Mouse (Mus musculus): ENCODE data around the gene Bspry. TPM values are rescaled to one million over a fixed set of nuclear protein-coding genes. Genes with fewer than 3 reads are reported as not detected.

Gene Bspry
- polyA plus RNA-seq, 1 experiment from 2014 or later: 19.4 TPM

- Histone ChIP-seq H3K36me3 (ENCODE audit: control insufficient read depth, insufficient read depth, low read length) (peaks cover 11% of the 10 kb centered on the region; the same call in 1 of the 2 replicates), H3K9me3 (ENCODE audit: control insufficient read depth, low read depth, low read length) (no peaks in the 10 kb centered on the region), H3K4me1 (ENCODE audit: control insufficient read depth, insufficient read depth, low read length) (peaks cover 3% of the 10 kb centered on the region; the same call in 1 of the 2 replicates), H3K4me2 (replicated peaks; ENCODE audit: low read depth, low read length) (peak overlapping the region; percentile 58), H3K4me3 (ENCODE audit: low read depth, low read length) (peak overlapping the region; percentile 73), H3K27ac (ENCODE audit: low read length) (peak overlapping the region; percentile 86), H3K27me3 (ENCODE audit: control insufficient read depth, insufficient read depth, low read length) (no peaks in the 10 kb centered on the region), H3K9ac (replicated peaks; ENCODE audit: low read depth, low read length) (peak overlapping the region; percentile 60)
- peak; percentile 89 for ATAC-seq (ENCODE audit: insufficient number of reproducible peaks, insufficient read depth, low FRiP score, low read depth)
- 1% methylated on average over 38 of the region's 38 CpGs for WGBS
Measured at GRCm38 (mm10) chr4:62501964-62502732, 22.3 kb downstream of the Bspry start.

GRCm38 (mm10) chr4:62502969-62503368 lies 23.1 kb downstream of the Bspry start:
- WGBS: 57% methylated on average over 7 of the region's 7 CpGs
- H3K4me2 ChIP-seq (replicated peaks; ENCODE audit: low read depth, low read length): no peak overlapping the region

GRCm38 (mm10) chr4:62503374-62503970 lies 23.6 kb downstream of the Bspry start, which contains the start of gene Hdhd3:
Gene Hdhd3, minus strand, starts transcription at chr4:62503467.
- Histone ChIP-seq H3K4me2 (replicated peaks; ENCODE audit: low read depth, low read length) (peak within 1 kb of the TSS; percentile 58), H3K9ac (replicated peaks; ENCODE audit: low read depth, low read length) (no peak within 1 kb of the TSS), H3K4me1 (ENCODE audit: control insufficient read depth, insufficient read depth, low read length) (0 out of 2 replicates have a peak, but pooled peaks cover 3% of the 10 kb centered on the region), H3K27ac (ENCODE audit: low read length) (peak within 1 kb of the TSS; percentile 86), H3K4me3 (ENCODE audit: low read depth, low read length) (peak within 1 kb of the TSS; percentile 73), H3K9me3 (ENCODE audit: control insufficient read depth, low read depth, low read length) (no peaks in the 10 kb centered on the region), H3K36me3 (ENCODE audit: control insufficient read depth, insufficient read depth, low read length) (peaks cover 20% of the 10 kb centered on the region), H3K27me3 (ENCODE audit: control insufficient read depth, insufficient read depth, low read length) (no peaks in the 10 kb centered on the region)
- ATAC-seq (ENCODE audit: insufficient number of reproducible peaks, insufficient read depth, low FRiP score, low read depth): no peak
- 65% methylated on average over 3 of the region's 3 CpGs for WGBS

More at GRCm38 (mm10) chr4:62502969-62503368, 23.1 kb downstream of the Bspry start:
- Histone ChIP-seq H3K4me1 (ENCODE audit: control insufficient read depth, insufficient read depth, low read length) (0 out of 2 replicates have a peak, but pooled peaks cover 3% of the 10 kb centered on the region), H3K4me3 (ENCODE audit: low read depth, low read length) (no peak overlapping the region), H3K36me3 (ENCODE audit: control insufficient read depth, insufficient read depth, low read length) (peaks cover 16% of the 10 kb centered on the region), H3K27me3 (ENCODE audit: control insufficient read depth, insufficient read depth, low read length) (no peaks in the 10 kb centered on the region), H3K9me3 (ENCODE audit: control insufficient read depth, low read depth, low read length) (no peaks in the 10 kb centered on the region), H3K27ac (ENCODE audit: low read length) (peak overlapping the region; percentile 86; the same call in 1 of the 2 replicates), H3K9ac (replicated peaks; ENCODE audit: low read depth, low read length) (no peak overlapping the region)
- ATAC-seq (ENCODE audit: insufficient number of reproducible peaks, insufficient read depth, low FRiP score, low read depth): 0 out of 2 replicates have a peak, but pooled peaks have one; percentile 29

DNA sequence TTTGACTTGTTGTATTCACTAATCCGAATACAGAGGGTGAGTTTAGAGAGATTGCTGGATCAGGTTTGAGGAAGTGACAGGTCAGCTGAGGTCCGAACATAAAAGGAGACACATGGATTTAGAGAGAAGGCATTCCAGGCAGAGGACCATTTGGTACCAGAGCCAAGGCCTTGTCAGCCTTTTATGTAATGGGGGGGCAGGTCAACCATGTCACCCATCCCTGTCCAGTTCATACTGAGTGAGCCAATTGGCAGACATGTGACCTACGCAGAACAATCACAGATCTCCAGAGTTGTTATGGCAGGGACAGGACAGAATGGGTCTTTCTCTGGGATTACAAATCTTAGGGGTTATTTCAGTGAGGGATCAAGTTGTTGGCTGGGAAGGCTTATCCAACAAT lies 26.1 kb downstream of the Bspry start:
- 0 out of 2 replicates have a peak, but pooled peaks cover under 1% of the 10 kb centered on the region for H3K4me1 ChIP-seq (ENCODE audit: control insufficient read depth, insufficient read depth, low read length)
- H3K27me3 ChIP-seq (ENCODE audit: control insufficient read depth, insufficient read depth, low read length): no peaks in the 10 kb centered on the region
- H3K36me3 ChIP-seq (ENCODE audit: control insufficient read depth, insufficient read depth, low read length): peaks cover 37% of the 10 kb centered on the region
- no peak overlapping the region for H3K4me3 ChIP-seq (ENCODE audit: low read depth, low read length)
- H3K4me2 ChIP-seq (replicated peaks; ENCODE audit: low read depth, low read length): no peak overlapping the region
- H3K9ac ChIP-seq (replicated peaks; ENCODE audit: low read depth, low read length): no peak overlapping the region
- no peaks in the 10 kb centered on the region for H3K9me3 ChIP-seq (ENCODE audit: control insufficient read depth, low read depth, low read length)
- H3K27ac ChIP-seq (ENCODE audit: low read length): no peak overlapping the region
- 83% methylated on average over 3 of the region's 3 CpGs for WGBS
- no peak for ATAC-seq (ENCODE audit: insufficient number of reproducible peaks, insufficient read depth, low FRiP score, low read depth)

DNA sequence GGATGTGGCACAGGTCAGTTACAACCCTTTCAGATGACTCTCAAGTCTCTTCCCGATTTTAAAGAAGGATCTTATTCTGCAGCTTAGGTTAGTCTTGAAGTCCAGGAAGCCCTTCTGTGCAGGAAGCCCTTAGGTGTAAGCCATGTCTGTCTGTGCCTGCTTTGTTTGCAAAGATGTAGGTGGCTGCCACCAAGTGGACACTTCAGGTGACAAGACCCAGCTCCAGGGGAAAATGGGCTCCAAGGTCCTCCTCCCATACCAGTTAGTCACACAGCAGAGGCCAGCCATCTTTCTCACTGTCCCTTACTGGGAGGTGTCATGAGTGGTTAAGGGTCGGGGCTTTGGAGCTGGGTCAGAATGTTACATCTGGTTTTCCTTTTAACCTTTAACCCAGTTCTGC lies 26.9 kb downstream of the Bspry start:
- no peaks in the 10 kb centered on the region for H3K4me1 ChIP-seq (ENCODE audit: control insufficient read depth, insufficient read depth, low read length)
- 67% methylated on average over 2 of the region's 2 CpGs for WGBS
- ATAC-seq (ENCODE audit: insufficient number of reproducible peaks, insufficient read depth, low FRiP score, low read depth): no peak

GRCm38 (mm10) chr4:62508839-62509238 lies 29.0 kb downstream of the Bspry start:
- H3K27me3 ChIP-seq (ENCODE audit: control insufficient read depth, insufficient read depth, low read length): no peaks in the 10 kb centered on the region
- H3K27ac ChIP-seq (ENCODE audit: low read length): no peak overlapping the region
- no peaks in the 10 kb centered on the region for H3K4me1 ChIP-seq (ENCODE audit: control insufficient read depth, insufficient read depth, low read length)
- no peak overlapping the region for H3K9ac ChIP-seq (replicated peaks; ENCODE audit: low read depth, low read length)
- H3K4me3 ChIP-seq (ENCODE audit: low read depth, low read length): no peak overlapping the region
- 91% methylated on average over 5 of the region's 5 CpGs for WGBS
- H3K9me3 ChIP-seq (ENCODE audit: control insufficient read depth, low read depth, low read length): no peaks in the 10 kb centered on the region
- no peak overlapping the region for H3K4me2 ChIP-seq (replicated peaks; ENCODE audit: low read depth, low read length)
- peaks cover 62% of the 10 kb centered on the region for H3K36me3 ChIP-seq (ENCODE audit: control insufficient read depth, insufficient read depth, low read length)
- no peak for ATAC-seq (ENCODE audit: insufficient number of reproducible peaks, insufficient read depth, low FRiP score, low read depth)

More for the DNA sequence above, 26.9 kb downstream of the Bspry start:
- peaks cover 44% of the 10 kb centered on the region for H3K36me3 ChIP-seq (ENCODE audit: control insufficient read depth, insufficient read depth, low read length)
- no peak overlapping the region for H3K9ac ChIP-seq (replicated peaks; ENCODE audit: low read depth, low read length)
- H3K27ac ChIP-seq (ENCODE audit: low read length): no peak overlapping the region
- H3K9me3 ChIP-seq (ENCODE audit: control insufficient read depth, low read depth, low read length): no peaks in the 10 kb centered on the region
- no peak overlapping the region for H3K4me2 ChIP-seq (replicated peaks; ENCODE audit: low read depth, low read length)
- H3K27me3 ChIP-seq (ENCODE audit: control insufficient read depth, insufficient read depth, low read length): no peaks in the 10 kb centered on the region
- H3K4me3 ChIP-seq (ENCODE audit: low read depth, low read length): no peak overlapping the region

- no peak overlapping the region for H3K9ac ChIP-seq (replicated peaks; ENCODE audit: low read depth, low read length)
- peaks cover 65% of the 10 kb centered on the region for H3K36me3 ChIP-seq (ENCODE audit: control insufficient read depth, insufficient read depth, low read length)
- ATAC-seq (ENCODE audit: insufficient number of reproducible peaks, insufficient read depth, low FRiP score, low read depth): no peak
- H3K9me3 ChIP-seq (ENCODE audit: control insufficient read depth, low read depth, low read length): no peaks in the 10 kb centered on the region
- peaks cover 3% of the 10 kb centered on the region; the same call in 1 of the 2 replicates for H3K4me1 ChIP-seq (ENCODE audit: control insufficient read depth, insufficient read depth, low read length)
- no peaks in the 10 kb centered on the region for H3K27me3 ChIP-seq (ENCODE audit: control insufficient read depth, insufficient read depth, low read length)
- no peak overlapping the region for H3K4me3 ChIP-seq (ENCODE audit: low read depth, low read length)
- H3K27ac ChIP-seq (ENCODE audit: low read length): no peak overlapping the region
- H3K4me2 ChIP-seq (replicated peaks; ENCODE audit: low read depth, low read length): no peak overlapping the region
- 89% methylated on average over 11 of the region's 11 CpGs for WGBS
Measured at GRCm38 (mm10) chr4:62509946-62510345, 30.1 kb downstream of the Bspry start.

DNA sequence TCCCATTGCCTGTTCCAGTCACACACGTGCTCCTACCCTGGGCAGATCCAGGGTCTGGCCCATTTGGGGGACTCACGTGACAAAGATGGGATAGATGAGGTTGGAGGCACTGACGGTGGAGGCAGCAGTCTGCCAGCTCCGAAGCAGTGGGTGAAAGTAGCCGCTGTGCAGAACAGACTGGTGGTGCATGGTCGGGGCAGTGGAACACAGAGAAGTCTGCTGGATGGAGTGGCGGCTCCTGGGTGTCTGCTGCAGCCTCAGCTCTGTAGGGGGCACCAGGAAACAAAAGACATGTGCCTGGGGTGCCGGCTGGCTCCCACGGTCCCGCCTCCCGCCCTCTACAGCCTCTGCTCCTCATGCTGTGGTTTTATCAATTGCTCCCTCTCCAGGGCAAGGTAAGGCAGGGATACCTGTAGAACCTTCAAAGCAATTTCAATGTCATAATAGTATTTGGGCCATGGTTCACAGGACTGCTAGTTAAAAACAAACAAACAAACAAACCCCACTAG lies 34.2 kb downstream of the Bspry start:
- Histone ChIP-seq H3K27me3 (ENCODE audit: control insufficient read depth, insufficient read depth, low read length) (no peaks in the 10 kb centered on the region), H3K27ac (ENCODE audit: low read length) (no peak overlapping the region), H3K4me3 (ENCODE audit: low read depth, low read length) (no peak overlapping the region), H3K9ac (replicated peaks; ENCODE audit: low read depth, low read length) (no peak overlapping the region), H3K9me3 (ENCODE audit: control insufficient read depth, low read depth, low read length) (no peaks in the 10 kb centered on the region), H3K36me3 (ENCODE audit: control insufficient read depth, insufficient read depth, low read length) (peaks cover 47% of the 10 kb centered on the region), H3K4me1 (ENCODE audit: control insufficient read depth, insufficient read depth, low read length) (peaks cover 30% of the 10 kb centered on the region), H3K4me2 (replicated peaks; ENCODE audit: low read depth, low read length) (no peak overlapping the region)
- WGBS: 56% methylated on average over 11 of the region's 11 CpGs
- ATAC-seq (ENCODE audit: insufficient number of reproducible peaks, insufficient read depth, low FRiP score, low read depth): no peak

All from stomach, embryonic 14.5 days (tissue).